Mouse (Mus musculus): ENCODE results near the gene Ube2v1.

Ube2v1 gene

GRCm38 (mm10) chr2:167563703-167564102, 68.2 kb downstream of the Ube2v1 start:
- DNase-seq (ENCODE audit: low read depth, low spot score) = no peak

- no peak for DNase-seq (ENCODE audit: low read depth, low spot score)
These were observed 68.9 kb downstream of the Ube2v1 start for GRCm38 (mm10) chr2:167563035-167563434.

- peak; percentile 15 for DNase-seq (ENCODE audit: low read depth, low spot score)
These were observed 69.8 kb downstream of the Ube2v1 start for GRCm38 (mm10) chr2:167562101-167562500.

- DNase-seq (ENCODE audit: low read depth, low spot score) = no peak
These were observed 72.5 kb downstream of the Ube2v1 start for GRCm38 (mm10) chr2:167559413-167559812.

Data from brain, adult 2 months (tissue).